Mouse (Mus musculus): ENCODE data around the gene Esrp2. TPM values are rescaled to one million over a fixed set of nuclear protein-coding genes. Genes with fewer than 3 reads are reported as not detected.

The Esrp2 gene
- polyA plus RNA-seq, 1 experiment from 2014 or later, result 11.3 TPM

DNA sequence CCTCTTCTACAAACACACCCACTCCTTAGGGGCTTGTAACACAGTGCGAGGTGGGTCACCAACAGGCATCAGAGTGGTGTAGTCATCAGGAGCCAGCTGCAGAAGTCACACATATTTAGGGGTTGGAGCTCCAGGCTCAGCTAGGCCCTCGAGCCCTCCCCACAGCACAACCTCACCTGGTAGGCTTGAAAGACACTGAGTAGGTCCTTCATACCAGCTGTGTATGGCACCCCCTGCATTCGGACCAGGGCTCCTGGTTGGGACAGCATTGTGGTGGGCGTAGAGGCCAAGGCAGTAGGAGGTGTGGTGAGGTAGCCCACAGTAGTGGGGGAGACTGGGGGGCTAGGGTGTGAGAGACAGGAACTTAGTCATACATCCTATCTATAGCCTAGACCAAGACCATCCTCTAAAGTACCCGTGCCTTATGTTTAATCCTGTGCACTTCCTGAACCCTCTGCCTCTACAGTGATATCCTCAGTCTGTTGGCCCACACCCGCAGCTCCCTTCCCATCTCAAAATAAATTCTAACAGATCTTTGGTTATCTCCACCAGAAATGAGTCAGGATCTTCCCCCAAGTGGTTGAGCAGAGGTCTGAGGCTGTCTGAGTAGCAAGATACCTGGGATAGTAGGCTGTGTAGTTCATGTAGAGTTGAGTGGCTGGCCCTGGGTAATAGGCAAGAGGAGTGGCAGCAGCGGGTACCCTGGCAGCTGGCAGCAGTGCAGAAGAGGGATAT, 5.1 kb downstream of the Esrp2 start:
- H3K4me2 ChIP-seq (replicated peaks), result no peak overlapping the region
- H3K27me3 ChIP-seq, result peaks cover 47% of the 10 kb centered on the region
- H3K4me1 ChIP-seq, result peaks cover 11% of the 10 kb centered on the region
- 89% methylated on average over 7 of the region's 7 CpGs for WGBS
- H3K36me3 ChIP-seq, result peaks cover 52% of the 10 kb centered on the region
- no peak overlapping the region for H3K9ac ChIP-seq
- H3K4me3 ChIP-seq, result no peak overlapping the region
- ATAC-seq (ENCODE audit: insufficient number of reproducible peaks, insufficient read depth, low FRiP score, low TSS enrichment), result no peak
- H3K27ac ChIP-seq, result no peak overlapping the region
- no peaks in the 10 kb centered on the region for H3K9me3 ChIP-seq

DNA sequence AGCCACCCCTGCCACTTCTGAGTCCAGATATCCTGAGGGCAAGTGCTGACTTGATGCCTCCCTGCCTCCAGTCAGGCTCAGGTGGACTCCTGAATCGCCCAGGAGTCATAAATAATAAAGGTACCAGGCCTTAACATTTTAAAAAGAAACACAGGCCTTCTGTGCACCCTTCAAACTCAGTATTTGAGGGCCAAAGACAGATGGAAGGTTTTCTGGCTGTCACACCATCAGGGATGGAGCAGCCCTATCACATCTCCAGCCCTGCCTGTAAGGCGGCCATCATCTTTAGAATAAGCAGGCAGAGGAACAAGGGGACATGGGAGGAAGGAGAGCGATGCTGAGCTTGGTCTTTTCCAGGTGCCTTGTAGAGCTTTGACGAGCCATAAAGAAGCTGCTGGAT, 5.8 kb downstream of the Esrp2 start:
- H3K27ac ChIP-seq, result no peak overlapping the region
- H3K4me2 ChIP-seq (replicated peaks), result no peak overlapping the region
- no peak for ATAC-seq (ENCODE audit: insufficient number of reproducible peaks, insufficient read depth, low FRiP score, low TSS enrichment)
- WGBS, result 87% methylated on average over 4 of the region's 4 CpGs
- H3K36me3 ChIP-seq, result peaks cover 54% of the 10 kb centered on the region
- no peaks in the 10 kb centered on the region for H3K9me3 ChIP-seq
- no peak overlapping the region for H3K4me3 ChIP-seq
- H3K27me3 ChIP-seq, result peaks cover 40% of the 10 kb centered on the region
- H3K9ac ChIP-seq, result no peak overlapping the region
- H3K4me1 ChIP-seq, result peaks cover 4% of the 10 kb centered on the region

DNA sequence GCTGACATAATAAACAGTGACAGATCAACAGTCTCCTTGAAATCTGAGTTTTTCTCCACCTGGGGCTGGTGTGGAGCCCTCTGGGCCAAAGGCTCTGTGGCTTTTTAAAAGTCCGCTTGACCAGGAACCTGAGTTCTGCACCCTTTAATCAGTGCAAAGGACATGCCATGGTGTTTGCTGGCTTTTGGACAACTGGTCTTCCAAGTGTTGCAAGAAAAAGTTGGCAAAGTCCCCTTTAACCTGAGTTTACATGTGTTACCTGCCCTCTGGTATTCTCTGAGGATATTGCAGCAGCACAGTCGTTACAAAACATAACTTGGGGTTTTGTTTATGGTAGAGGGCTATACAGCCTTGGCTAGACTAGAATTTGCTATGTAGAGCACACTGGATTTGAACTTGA, 6.3 kb downstream of the Esrp2 start:
- Histone ChIP-seq H3K9ac (no peak overlapping the region), H3K4me1 (no peaks in the 10 kb centered on the region), H3K4me3 (no peak overlapping the region), H3K27ac (no peak overlapping the region), H3K36me3 (peaks cover 54% of the 10 kb centered on the region), H3K9me3 (no peaks in the 10 kb centered on the region), H3K4me2 (replicated peaks) (no peak overlapping the region), H3K27me3 (peaks cover 35% of the 10 kb centered on the region)
- 79% methylated on average over 2 of the region's 2 CpGs for WGBS
- no peak for ATAC-seq (ENCODE audit: insufficient number of reproducible peaks, insufficient read depth, low FRiP score, low TSS enrichment)

DNA sequence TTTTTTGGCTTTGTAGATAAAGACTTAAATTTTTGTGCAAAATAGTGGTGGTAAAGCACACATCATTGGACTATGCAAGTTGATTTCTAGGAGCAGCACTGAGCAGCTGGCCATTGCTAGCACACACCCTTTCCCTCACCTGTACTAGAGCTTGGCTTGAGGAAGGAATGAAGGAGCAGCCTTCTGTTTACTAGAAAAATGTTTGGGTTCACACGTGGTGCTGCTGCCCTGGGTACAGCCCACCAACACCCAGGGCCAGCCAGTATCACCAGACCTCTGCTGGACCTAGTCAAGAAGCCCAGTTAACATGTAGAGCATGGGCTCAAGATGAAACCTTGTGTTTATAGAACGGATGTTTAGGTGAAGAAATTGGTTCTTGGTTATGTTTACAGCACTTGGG, 6.8 kb downstream of the Esrp2 start:
- no peaks in the 10 kb centered on the region for H3K9me3 ChIP-seq
- no peak overlapping the region for H3K4me2 ChIP-seq (replicated peaks)
- H3K4me1 ChIP-seq, result no peaks in the 10 kb centered on the region
- H3K9ac ChIP-seq, result no peak overlapping the region
- no peak for ATAC-seq (ENCODE audit: insufficient number of reproducible peaks, insufficient read depth, low FRiP score, low TSS enrichment)
- no peak overlapping the region for H3K27ac ChIP-seq
- no peak overlapping the region for H3K4me3 ChIP-seq
- H3K36me3 ChIP-seq, result peaks cover 54% of the 10 kb centered on the region
- peaks cover 30% of the 10 kb centered on the region for H3K27me3 ChIP-seq
- whole genome bisulfite sequencing, result 91% methylated on average over 2 of the region's 2 CpGs

DNA sequence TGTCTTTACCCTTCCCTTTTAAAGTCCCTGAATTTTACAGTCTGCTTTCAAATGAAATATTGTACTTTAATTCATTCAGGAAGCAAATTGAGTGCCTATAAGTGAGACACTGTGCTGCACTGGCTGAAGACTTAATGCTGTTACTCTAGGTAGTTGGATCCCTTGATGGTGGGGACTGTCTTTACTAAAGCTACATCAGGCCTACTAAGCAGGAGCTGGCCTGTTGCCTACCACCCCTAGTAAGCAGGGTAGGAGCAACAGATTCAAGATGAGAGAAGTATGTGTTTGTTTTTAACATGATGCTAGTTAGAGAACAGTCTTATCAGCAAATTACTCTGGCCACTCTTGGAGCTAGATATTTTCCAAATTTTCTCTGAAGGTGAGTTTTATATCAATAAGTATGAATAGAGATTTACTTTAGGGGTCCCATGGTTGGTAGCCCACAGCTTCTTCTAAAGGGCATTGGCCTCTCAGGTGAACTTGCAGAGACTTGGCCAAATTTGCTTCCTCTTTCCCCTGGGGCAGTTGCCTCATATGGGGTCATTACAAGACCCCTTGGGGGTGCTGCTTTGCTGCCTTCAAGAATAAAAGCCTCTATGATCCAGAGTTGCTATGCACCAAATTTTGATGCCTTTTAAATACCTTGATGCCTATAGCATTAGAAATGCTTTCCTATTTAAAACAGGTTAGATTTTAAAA, 7.4 kb downstream of the Esrp2 start:
- ATAC-seq (ENCODE audit: insufficient number of reproducible peaks, insufficient read depth, low FRiP score, low TSS enrichment), result no peak
- H3K9me3 ChIP-seq, result no peaks in the 10 kb centered on the region
- H3K9ac ChIP-seq, result no peak overlapping the region
- H3K36me3 ChIP-seq, result peaks cover 54% of the 10 kb centered on the region
- H3K4me3 ChIP-seq, result no peak overlapping the region
- H3K27ac ChIP-seq, result no peak overlapping the region
- peaks cover 24% of the 10 kb centered on the region for H3K27me3 ChIP-seq
- no peaks in the 10 kb centered on the region for H3K4me1 ChIP-seq
- no peak overlapping the region for H3K4me2 ChIP-seq (replicated peaks)

DNA sequence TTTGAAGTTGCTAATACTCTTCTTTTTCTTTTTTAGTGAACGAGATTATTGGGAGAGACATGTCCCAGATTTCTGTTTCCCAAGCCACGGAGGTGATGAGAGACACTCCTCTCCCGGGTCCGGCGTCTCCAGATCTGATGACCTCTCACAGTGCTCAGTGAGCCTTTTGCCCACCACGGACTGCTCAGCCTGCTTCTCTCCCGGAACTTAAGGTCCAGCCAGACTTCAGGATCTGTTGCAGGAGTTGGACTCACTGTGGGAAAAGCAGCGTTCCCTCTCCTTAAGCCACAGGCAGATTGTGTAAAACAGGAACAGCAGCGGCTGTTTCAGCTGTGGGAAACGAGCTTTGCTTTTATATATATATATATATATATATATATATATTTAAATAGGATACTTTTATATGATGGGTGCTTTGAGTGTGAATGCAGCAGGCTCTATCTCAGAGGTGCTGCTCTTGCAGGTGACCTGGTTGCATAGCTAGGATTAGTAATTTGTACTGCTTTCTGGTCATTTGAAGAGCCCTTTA, 8.8 kb downstream of the Esrp2 start:
- Histone ChIP-seq H3K9me3 (no peaks in the 10 kb centered on the region), H3K27ac (no peak overlapping the region), H3K4me1 (no peaks in the 10 kb centered on the region), H3K36me3 (peaks cover 60% of the 10 kb centered on the region), H3K27me3 (peaks cover 10% of the 10 kb centered on the region; the same call in 1 of the 2 replicates), H3K4me2 (replicated peaks) (no peak overlapping the region), H3K9ac (no peak overlapping the region), H3K4me3 (no peak overlapping the region)
- 85% methylated on average over 10 of the region's 10 CpGs for WGBS
- ATAC-seq (ENCODE audit: insufficient number of reproducible peaks, insufficient read depth, low FRiP score, low TSS enrichment), result no peak

DNA sequence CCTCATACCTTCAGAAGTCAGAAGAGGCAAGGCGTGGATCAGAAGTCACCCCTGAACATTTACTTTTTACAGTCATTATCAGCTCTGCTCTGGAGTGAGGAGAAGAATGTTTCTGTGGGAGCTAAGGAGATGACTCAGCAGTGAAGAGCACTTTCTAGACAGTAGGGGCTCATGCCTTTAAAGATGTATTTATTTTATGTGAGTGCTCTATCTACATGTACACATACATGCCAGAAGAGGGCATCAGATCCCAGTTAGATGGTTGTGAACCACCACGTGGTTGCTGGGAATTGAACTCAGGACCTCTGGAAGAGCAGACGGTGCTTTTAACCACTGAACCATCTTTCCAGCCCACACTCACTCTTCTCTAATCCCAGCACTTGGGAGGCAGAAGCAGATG, 9.7 kb downstream of the Esrp2 start:
- Histone ChIP-seq H3K27ac (no peak overlapping the region), H3K9ac (no peak overlapping the region), H3K4me3 (no peak overlapping the region), H3K4me2 (replicated peaks) (no peak overlapping the region), H3K9me3 (no peaks in the 10 kb centered on the region), H3K27me3 (peaks cover 1% of the 10 kb centered on the region; the same call in 1 of the 2 replicates), H3K36me3 (peaks cover 52% of the 10 kb centered on the region), H3K4me1 (no peaks in the 10 kb centered on the region)
- ATAC-seq (ENCODE audit: insufficient number of reproducible peaks, insufficient read depth, low FRiP score, low TSS enrichment), result no peak
- WGBS, result 82% methylated on average over 3 of the region's 3 CpGs

DNA sequence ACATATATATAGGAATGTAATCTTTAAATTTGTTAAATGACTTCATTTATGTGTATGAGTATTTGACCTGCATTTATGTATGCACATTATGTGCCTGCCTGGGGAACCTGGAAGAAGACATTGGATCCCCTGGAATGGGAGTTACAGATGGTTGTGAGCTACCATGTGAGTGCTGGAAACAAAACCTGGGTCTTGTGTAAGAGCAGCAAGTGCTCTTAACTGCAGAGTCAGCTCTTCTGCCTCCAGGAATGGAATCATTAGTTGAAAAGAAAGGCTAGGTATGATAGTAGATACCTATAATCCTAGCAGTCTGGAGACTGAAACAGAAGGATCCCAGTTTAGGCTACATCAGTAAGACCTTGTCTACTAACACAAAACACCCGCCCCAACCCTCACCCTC, 10.7 kb downstream of the Esrp2 start:
- Histone ChIP-seq H3K4me3 (no peak overlapping the region), H3K4me1 (no peaks in the 10 kb centered on the region), H3K27me3 (no peaks in the 10 kb centered on the region), H3K27ac (no peak overlapping the region), H3K9ac (no peak overlapping the region), H3K9me3 (no peaks in the 10 kb centered on the region), H3K4me2 (replicated peaks) (no peak overlapping the region), H3K36me3 (peaks cover 44% of the 10 kb centered on the region)
- no peak for ATAC-seq (ENCODE audit: insufficient number of reproducible peaks, insufficient read depth, low FRiP score, low TSS enrichment)
- 81% methylated on average over 1 of the region's 1 CpGs for WGBS

DNA sequence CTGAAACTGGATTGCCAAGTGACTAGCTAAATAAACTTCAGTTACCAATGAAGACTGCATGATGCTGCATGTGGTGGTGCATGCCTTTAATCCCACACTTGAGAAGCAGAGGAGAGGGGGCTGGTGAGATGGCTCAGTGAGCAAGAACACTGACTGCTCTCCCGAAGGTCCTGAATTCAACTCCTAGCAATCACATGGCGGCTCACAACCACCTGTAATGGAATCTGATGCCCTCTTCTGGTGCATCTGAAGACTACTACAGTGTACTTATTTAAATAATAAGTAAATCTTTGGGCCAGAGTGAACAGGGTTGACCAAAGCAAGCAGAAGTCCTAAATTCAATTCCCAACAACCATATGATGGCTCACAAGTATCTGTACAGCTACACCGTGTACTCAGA, 13.3 kb downstream of the Esrp2 start:
- Histone ChIP-seq H3K36me3 (peaks cover 33% of the 10 kb centered on the region), H3K9ac (no peak overlapping the region), H3K27ac (no peak overlapping the region), H3K9me3 (no peaks in the 10 kb centered on the region), H3K4me1 (no peaks in the 10 kb centered on the region), H3K27me3 (no peaks in the 10 kb centered on the region), H3K4me3 (no peak overlapping the region), H3K4me2 (replicated peaks) (no peak overlapping the region)
- ATAC-seq (ENCODE audit: insufficient number of reproducible peaks, insufficient read depth, low FRiP score, low TSS enrichment), result no peak
- WGBS, result 87% methylated on average over 3 of the region's 3 CpGs

DNA sequence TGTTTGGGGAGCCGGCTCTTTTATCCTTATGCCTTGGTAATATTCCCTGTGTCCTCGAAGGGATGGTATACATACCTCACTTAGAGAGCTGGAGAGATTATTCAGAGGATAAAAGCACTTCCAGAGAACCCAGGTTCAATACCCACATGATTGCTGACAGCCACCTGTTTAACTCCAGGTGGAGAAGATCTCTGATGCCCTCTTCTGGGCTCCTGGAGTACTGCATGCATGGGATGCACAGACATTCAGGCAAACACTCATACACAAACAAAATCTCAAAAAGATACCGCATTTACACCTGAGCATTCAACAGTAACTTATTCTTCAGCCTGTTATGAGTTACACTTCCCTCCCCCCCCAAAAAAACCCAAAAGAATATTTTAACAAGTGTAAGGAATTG, 20.9 kb downstream of the Esrp2 start:
- ATAC-seq (ENCODE audit: insufficient number of reproducible peaks, insufficient read depth, low FRiP score, low TSS enrichment), result no peak
- Histone ChIP-seq H3K4me1 (no peaks in the 10 kb centered on the region), H3K27ac (no peak overlapping the region), H3K27me3 (no peaks in the 10 kb centered on the region), H3K36me3 (peaks cover 26% of the 10 kb centered on the region), H3K4me2 (replicated peaks) (no peak overlapping the region), H3K9me3 (no peaks in the 10 kb centered on the region), H3K4me3 (no peak overlapping the region), H3K9ac (no peak overlapping the region)
- WGBS, result 93% methylated on average over 3 of the region's 3 CpGs

DNA sequence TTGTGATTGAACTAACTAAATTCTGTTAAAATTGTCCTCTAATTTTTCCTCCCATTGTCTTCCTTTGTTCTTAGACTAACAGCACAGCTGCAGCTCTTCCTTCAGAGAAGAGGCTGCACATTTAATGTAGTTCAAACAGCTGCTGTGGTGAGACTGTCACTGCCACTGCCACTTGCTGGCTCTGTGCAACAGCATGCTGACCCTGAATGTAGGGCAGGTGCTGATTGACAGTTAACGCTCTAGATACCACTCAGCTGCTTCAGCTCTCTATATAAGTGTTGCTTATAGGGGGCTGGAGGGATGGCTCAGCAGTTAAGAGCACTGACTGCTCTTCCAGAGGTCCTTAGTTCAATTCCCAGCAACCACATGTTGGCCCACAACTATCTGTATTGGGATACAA, 24.3 kb downstream of the Esrp2 start:
- Histone ChIP-seq H3K4me3 (no peak overlapping the region), H3K9ac (no peak overlapping the region), H3K4me1 (no peaks in the 10 kb centered on the region), H3K27ac (no peak overlapping the region), H3K36me3 (peaks cover 37% of the 10 kb centered on the region), H3K27me3 (no peaks in the 10 kb centered on the region), H3K4me2 (replicated peaks) (no peak overlapping the region), H3K9me3 (no peaks in the 10 kb centered on the region)
- no peak for ATAC-seq (ENCODE audit: insufficient number of reproducible peaks, insufficient read depth, low FRiP score, low TSS enrichment)
- WGBS, result 98% methylated on average over 1 of the region's 1 CpGs

DNA sequence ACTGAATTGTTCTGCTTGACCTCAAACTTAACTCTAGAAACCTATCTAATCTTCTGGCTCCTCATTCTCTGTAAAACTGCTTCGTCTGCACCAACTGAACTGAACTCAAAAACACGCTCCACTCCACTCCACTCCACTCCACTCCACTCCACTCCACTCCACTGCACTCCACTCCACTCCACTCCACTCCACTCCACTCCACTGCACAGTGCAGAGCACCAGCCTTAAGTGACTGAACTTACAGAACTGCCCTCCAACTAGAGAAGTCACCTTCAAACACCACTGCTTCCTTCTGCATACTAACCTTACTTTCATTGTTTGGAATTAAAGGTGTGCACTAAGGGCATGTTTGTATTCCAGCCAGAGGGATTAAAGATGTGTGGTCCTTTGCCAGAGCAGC, 24.7 kb downstream of the Esrp2 start:
- 91% methylated on average over 2 of the region's 2 CpGs for WGBS
- Histone ChIP-seq H3K4me2 (replicated peaks) (no peak overlapping the region), H3K36me3 (peaks cover 37% of the 10 kb centered on the region), H3K27me3 (no peaks in the 10 kb centered on the region), H3K27ac (no peak overlapping the region), H3K4me1 (no peaks in the 10 kb centered on the region), H3K4me3 (no peak overlapping the region), H3K9me3 (no peaks in the 10 kb centered on the region), H3K9ac (no peak overlapping the region)
- ATAC-seq (ENCODE audit: insufficient number of reproducible peaks, insufficient read depth, low FRiP score, low TSS enrichment), result no peak
